Mouse (Mus musculus): Measurements from ENCODE around the gene Tpcn1. TPM values are rescaled to one million over a fixed set of nuclear protein-coding genes. Genes with fewer than 3 reads are reported as not detected.
A peak's percentile ranks its signal among the peaks of the same experiment; 100 is the strongest.

The Tpcn1 gene
- 21.0 and 22.3 TPM in 2 replicates for polyA plus RNA-seq (2015; fragmentation: Nextera tagmentation; extraction: Ambion mirVana)

DNA sequence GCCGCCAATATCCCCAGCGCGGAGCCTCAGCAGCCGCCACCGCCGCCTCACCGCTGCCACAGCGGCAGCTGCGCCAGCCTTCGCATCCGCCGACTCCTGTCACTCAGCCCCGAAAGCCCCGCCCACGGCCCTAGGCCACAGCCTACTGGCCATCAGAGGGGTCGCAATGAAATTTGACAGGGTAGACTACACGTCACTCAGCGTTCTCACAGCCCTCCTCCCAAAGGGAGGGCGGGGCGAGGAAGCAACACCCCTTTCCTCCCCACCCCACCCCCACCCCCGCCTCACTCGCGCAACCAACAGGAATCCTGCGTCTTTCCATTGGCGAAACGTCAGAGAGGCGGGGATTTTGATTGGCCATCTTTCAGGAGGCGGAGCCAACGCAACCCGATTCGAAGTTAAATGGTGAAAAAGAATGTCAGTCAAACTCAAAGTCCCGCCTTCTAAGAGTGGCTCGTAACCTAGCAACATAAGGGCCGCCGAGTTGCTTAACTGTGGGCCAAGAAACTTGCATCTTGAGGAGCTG lies at the start of gene Tpcn1, which contains the start of gene Iqcd:
TSS of gene Tpcn1 (minus strand) at position 105 of the 526 bp plus-strand sequence.
TSS of gene Iqcd (plus strand) at position 448 of the 526 bp plus-strand sequence.
- no peaks in the 10 kb centered on the region for H3K9me3 ChIP-seq
- H3K9ac ChIP-seq, result peak within 1 kb of the TSS; percentile 88
- peak; percentile 92 for ATAC-seq (ENCODE audit: insufficient number of reproducible peaks, insufficient read depth, low FRiP score, low TSS enrichment, low read depth)
- H3K4me1 ChIP-seq, result peaks cover 33% of the 10 kb centered on the region
- 0% methylated on average over 35 of the region's 35 CpGs for WGBS
- peak within 1 kb of the TSS; percentile 98 for H3K4me2 ChIP-seq
- peak within 1 kb of the TSS; percentile 73 for H3K27ac ChIP-seq
- no peaks in the 10 kb centered on the region for H3K27me3 ChIP-seq
- H3K4me3 ChIP-seq, result peak within 1 kb of the TSS; percentile 84
- peaks cover 12% of the 10 kb centered on the region for H3K36me3 ChIP-seq

DNA sequence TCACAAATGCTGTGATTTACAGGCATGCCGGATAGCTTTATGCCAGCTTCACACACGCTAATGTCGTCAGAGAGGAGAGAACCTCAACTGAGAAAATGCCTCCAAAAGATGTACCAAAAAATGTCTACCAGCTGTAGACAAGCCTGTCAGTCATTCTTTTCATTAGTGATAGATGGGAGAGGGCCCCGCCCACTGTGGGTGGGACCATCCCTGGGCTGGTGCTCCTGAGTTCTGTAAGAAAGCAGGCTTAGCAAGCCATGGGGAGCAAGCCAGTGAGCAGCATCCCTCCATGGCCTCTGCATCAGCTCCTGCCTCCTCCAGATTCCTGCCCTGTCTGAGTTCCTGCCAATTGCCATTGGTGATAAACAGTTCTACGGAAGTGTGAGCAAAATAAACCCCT lies 47.2 kb upstream of the Tpcn1 start:
- Histone ChIP-seq H3K4me1 (no peaks in the 10 kb centered on the region), H3K27me3 (peaks cover 20% of the 10 kb centered on the region), H3K4me2 (no peak overlapping the region), H3K9ac (no peak overlapping the region), H3K27ac (no peak overlapping the region), H3K36me3 (no peaks in the 10 kb centered on the region), H3K4me3 (no peak overlapping the region), H3K9me3 (peaks cover 4% of the 10 kb centered on the region)
- 83% methylated on average over 5 of the region's 5 CpGs for WGBS
- ATAC-seq (ENCODE audit: insufficient number of reproducible peaks, insufficient read depth, low FRiP score, low TSS enrichment, low read depth), result no peak

DNA sequence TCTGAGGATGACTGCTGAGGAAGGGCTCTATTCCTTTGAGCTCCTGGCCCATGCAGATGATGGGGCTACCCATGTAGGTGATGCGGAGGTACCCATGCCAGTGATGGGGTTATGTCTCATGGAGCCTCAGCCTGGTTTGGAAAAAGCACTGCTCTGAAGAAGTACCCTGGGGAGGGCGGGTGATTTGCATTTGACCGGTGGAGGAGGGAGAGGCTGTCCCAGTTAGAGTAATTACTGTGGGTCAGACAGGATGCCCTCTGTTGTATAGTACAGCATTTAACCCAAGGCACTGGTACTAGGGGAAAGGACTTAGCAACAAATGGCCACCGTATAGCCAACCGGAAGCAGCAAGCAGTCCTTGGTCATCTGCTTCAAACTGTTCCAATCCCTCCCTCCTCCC lies 46.4 kb upstream of the Tpcn1 start:
- Histone ChIP-seq H3K9me3 (peaks cover 4% of the 10 kb centered on the region), H3K27me3 (peaks cover 28% of the 10 kb centered on the region), H3K9ac (no peak overlapping the region), H3K4me2 (no peak overlapping the region), H3K4me3 (no peak overlapping the region), H3K36me3 (no peaks in the 10 kb centered on the region), H3K27ac (no peak overlapping the region), H3K4me1 (no peaks in the 10 kb centered on the region)
- ATAC-seq (ENCODE audit: insufficient number of reproducible peaks, insufficient read depth, low FRiP score, low TSS enrichment, low read depth), result no peak
- 36% methylated on average over 5 of the region's 5 CpGs for WGBS

DNA sequence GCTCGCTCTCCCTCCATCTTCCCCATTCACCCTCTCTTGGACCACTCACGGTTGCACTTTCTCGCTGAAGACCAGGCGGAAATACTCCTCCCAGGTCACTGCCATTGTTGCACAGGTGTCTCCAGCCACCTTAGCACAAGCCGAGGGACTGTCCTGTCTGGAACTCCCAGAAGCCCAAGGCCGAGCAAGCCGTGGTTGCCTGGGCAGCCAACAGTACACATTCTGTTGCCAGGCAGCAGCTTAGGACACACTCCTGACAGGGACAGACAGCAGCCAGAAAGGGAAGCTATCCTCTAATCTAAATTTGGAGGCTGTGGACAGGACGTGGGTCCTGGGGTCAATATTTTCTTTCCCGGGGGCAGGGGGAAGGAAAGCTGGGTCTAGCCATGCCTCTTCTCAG lies 45.7 kb upstream of the Tpcn1 start, which contains the start of gene Cfap73:
TSS of gene Cfap73 (minus strand) at position 105 of the 400 bp plus-strand sequence.
- H3K4me1 ChIP-seq, result no peaks in the 10 kb centered on the region
- H3K36me3 ChIP-seq, result 0 out of 2 replicates have a peak, but pooled peaks cover 1% of the 10 kb centered on the region
- WGBS, result 59% methylated on average over 9 of the region's 9 CpGs
- no peak for ATAC-seq (ENCODE audit: insufficient number of reproducible peaks, insufficient read depth, low FRiP score, low TSS enrichment, low read depth)
- H3K4me3 ChIP-seq, result no peak within 1 kb of the TSS
- H3K27ac ChIP-seq, result no peak within 1 kb of the TSS
- H3K4me2 ChIP-seq, result no peak within 1 kb of the TSS
- peaks cover 4% of the 10 kb centered on the region for H3K9me3 ChIP-seq
- no peak within 1 kb of the TSS for H3K9ac ChIP-seq
- peaks cover 35% of the 10 kb centered on the region for H3K27me3 ChIP-seq

DNA sequence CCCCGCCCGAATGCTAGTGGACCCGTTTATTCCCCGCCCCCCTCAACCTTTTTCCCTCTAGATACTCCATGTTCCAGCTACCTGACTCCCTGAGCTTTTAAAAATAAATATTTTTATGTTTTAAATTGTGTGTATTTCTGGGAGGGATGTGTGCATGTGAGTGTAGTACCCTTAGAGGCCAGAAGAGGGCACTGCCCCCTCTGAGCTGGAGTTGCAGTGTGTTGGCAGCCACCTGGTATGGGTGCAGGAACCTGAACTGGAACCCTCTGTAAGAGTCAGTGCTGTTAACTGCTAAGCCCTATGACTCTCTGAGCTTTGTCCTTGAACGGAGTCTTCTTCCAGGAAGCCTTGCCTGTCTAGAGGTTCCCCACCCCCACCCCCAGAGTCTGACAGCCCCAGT lies 43.4 kb upstream of the Tpcn1 start:
- 90% methylated on average over 5 of the region's 5 CpGs for WGBS
- peaks cover 17% of the 10 kb centered on the region for H3K36me3 ChIP-seq
- no peak overlapping the region for H3K4me2 ChIP-seq
- H3K4me1 ChIP-seq, result peaks cover 6% of the 10 kb centered on the region; the same call in 1 of the 2 replicates
- no peak overlapping the region for H3K4me3 ChIP-seq
- H3K9me3 ChIP-seq, result peaks cover 4% of the 10 kb centered on the region
- ATAC-seq (ENCODE audit: insufficient number of reproducible peaks, insufficient read depth, low FRiP score, low TSS enrichment, low read depth), result no peak
- peaks cover 37% of the 10 kb centered on the region for H3K27me3 ChIP-seq
- no peak overlapping the region for H3K9ac ChIP-seq
- H3K27ac ChIP-seq, result no peak overlapping the region

DNA sequence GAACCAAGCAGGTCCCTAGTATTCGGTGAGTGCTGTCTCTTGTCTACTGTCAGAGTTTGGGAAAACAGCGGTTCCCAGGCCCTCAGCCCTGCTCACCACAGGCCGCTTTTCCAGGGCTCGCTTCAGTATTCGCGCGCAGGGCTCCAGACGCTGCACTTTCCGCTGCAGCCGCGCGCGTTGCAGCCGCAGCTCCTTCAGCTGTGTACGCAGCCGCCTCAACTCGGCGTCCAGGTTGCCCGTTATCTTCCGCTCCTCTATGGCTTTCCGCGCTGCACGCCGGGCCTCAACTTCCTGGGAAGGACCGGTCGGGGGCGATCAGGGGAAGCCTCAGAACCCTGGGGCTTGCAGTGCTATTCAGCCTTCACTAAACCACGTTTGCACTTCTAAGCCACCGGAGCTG lies 42.7 kb upstream of the Tpcn1 start:
- no peak overlapping the region for H3K27ac ChIP-seq
- peak overlapping the region; percentile 28 for H3K4me3 ChIP-seq
- ATAC-seq (ENCODE audit: insufficient number of reproducible peaks, insufficient read depth, low FRiP score, low TSS enrichment, low read depth), result no peak

DNA sequence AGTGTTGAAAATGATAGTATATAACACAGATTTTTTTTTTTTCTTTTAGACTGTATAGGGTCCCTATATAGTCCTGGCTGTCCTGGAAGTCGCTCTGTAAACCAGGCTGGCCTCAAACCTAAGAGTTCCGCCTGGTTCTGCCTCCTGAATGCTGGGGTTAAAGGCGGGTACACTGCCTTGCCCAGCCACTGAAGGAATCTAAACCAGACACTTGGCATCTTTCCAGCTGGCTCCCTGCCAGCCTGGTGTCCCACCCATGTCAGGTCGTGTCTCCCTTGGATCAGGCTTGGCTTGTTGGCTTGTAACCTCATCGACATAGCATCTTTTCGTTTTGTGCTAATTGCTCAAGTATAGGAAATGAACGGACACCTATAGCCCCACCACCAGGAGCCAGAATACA lies 40.2 kb upstream of the Tpcn1 start:
- H3K4me3 ChIP-seq, result no peak overlapping the region
- no peak for ATAC-seq (ENCODE audit: insufficient number of reproducible peaks, insufficient read depth, low FRiP score, low TSS enrichment, low read depth)
- peaks cover 34% of the 10 kb centered on the region for H3K27me3 ChIP-seq
- H3K4me2 ChIP-seq, result no peak overlapping the region
- 55% methylated on average over 7 of the region's 7 CpGs for WGBS
- peaks cover 6% of the 10 kb centered on the region; the same call in 1 of the 2 replicates for H3K4me1 ChIP-seq
- no peak overlapping the region for H3K9ac ChIP-seq
- peaks cover 4% of the 10 kb centered on the region for H3K9me3 ChIP-seq
- H3K36me3 ChIP-seq, result peaks cover 50% of the 10 kb centered on the region
- H3K27ac ChIP-seq, result no peak overlapping the region

More for the DNA sequence above, 42.7 kb upstream of the Tpcn1 start:
- Histone ChIP-seq H3K36me3 (peaks cover 25% of the 10 kb centered on the region), H3K9ac (peak overlapping the region; percentile 58; the same call in 1 of the 2 replicates), H3K27me3 (peaks cover 37% of the 10 kb centered on the region), H3K4me2 (peak overlapping the region; percentile 54), H3K9me3 (peaks cover 4% of the 10 kb centered on the region), H3K4me1 (peaks cover 6% of the 10 kb centered on the region; the same call in 1 of the 2 replicates)
- WGBS, result 5% methylated on average over 29 of the region's 29 CpGs

DNA sequence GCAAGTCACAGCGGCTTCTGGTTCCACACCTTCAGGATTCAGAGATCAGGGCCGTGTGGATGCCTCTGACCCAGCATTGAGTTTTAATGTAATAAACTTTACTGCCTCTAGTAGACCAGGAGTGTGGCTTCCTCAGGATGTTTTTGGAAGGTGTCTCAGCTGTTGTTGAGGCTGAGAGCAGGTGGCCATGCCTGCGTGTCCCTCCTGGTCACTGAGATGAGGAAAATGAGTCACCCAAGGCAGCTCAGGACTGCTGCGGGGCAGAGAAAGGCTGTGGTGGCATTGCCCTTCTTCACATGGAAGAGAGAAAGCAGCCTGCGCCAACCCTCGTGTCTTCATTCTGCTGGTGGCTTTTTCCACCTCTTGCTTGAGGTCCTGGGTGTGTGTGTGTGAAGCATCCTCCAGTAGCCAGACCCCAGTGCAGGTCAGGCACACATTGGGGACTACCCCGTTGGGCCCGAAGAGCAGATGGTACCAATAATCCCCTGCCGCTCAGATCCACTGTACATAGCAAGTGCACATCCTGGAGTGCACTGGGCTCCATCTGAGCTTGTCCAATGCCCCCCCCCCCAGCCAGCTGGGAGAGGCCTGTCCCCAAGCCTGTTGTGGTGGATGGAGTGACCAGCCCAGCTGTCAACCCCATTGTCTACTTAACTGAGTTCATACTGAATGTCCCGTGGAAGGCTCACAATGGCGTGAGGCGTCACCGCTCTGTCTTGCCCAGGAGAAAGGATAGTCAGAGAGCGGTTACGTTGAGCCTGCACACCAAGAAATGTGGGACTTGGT lies 39.2 kb upstream of the Tpcn1 start:
- no peak overlapping the region for H3K4me2 ChIP-seq
- peaks cover 6% of the 10 kb centered on the region; the same call in 1 of the 2 replicates for H3K4me1 ChIP-seq
- no peak overlapping the region for H3K27ac ChIP-seq
- H3K9ac ChIP-seq, result no peak overlapping the region
- peaks cover 58% of the 10 kb centered on the region for H3K36me3 ChIP-seq
- H3K9me3 ChIP-seq, result peaks cover 4% of the 10 kb centered on the region
- 86% methylated on average over 15 of the region's 15 CpGs for WGBS
- H3K27me3 ChIP-seq, result peaks cover 30% of the 10 kb centered on the region
- no peak overlapping the region for H3K4me3 ChIP-seq
- no peak for ATAC-seq (ENCODE audit: insufficient number of reproducible peaks, insufficient read depth, low FRiP score, low TSS enrichment, low read depth)

DNA sequence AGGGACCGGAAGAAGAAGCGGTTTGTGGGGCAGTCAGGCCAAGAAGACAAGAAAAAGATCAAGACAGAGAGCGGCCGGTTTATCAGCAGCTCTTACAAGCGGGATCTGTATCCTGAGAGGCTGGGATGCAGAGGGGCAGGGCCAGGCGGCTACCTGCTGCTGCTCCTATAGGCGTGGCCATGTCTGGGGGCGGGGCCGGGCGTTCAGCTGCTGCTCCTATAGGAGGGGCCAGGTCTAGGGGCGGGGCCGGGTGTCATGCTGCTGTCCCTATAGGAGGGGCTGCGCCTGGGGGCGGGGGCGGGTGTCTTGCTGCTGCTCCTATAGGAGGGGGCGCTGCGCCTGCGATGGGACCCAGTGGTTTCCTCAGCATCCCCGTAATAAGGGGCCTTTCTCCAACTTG lies 37.9 kb upstream of the Tpcn1 start:
- Histone ChIP-seq H3K9ac (no peak overlapping the region), H3K36me3 (peaks cover 69% of the 10 kb centered on the region), H3K4me3 (no peak overlapping the region), H3K9me3 (no peaks in the 10 kb centered on the region), H3K4me2 (no peak overlapping the region), H3K4me1 (peaks cover 18% of the 10 kb centered on the region), H3K27me3 (peaks cover 24% of the 10 kb centered on the region), H3K27ac (no peak overlapping the region)
- ATAC-seq (ENCODE audit: insufficient number of reproducible peaks, insufficient read depth, low FRiP score, low TSS enrichment, low read depth), result no peak; the same call in 1 of the 2 replicates
- WGBS, result 26% methylated on average over 19 of the region's 19 CpGs

DNA sequence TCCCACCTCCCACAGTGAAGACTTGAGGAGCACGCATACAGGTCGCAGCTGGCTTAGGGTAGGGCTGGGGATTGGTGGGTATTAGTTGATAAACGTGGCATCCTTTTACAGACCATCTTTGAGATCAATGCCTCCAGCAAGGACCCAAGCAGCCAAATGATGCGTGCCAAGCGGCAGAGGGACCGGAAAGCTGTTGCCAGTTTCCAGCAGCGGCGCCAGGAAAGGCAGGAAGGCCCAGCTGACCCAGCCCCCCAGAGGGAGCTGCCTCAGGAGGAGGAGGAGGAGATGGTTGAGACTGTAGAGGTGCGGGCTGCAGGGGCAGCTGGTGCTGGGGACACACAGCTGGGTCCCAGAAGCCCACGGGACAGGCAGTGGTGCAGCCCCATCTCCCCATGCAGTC lies 36.0 kb upstream of the Tpcn1 start:
- Histone ChIP-seq H3K4me3 (no peak overlapping the region), H3K27me3 (peaks cover 5% of the 10 kb centered on the region; the same call in 1 of the 2 replicates), H3K36me3 (peaks cover 89% of the 10 kb centered on the region), H3K27ac (no peak overlapping the region), H3K4me2 (no peak overlapping the region), H3K9me3 (no peaks in the 10 kb centered on the region), H3K9ac (no peak overlapping the region), H3K4me1 (peaks cover 18% of the 10 kb centered on the region)
- WGBS, result 94% methylated on average over 10 of the region's 10 CpGs
- no peak for ATAC-seq (ENCODE audit: insufficient number of reproducible peaks, insufficient read depth, low FRiP score, low TSS enrichment, low read depth)

DNA sequence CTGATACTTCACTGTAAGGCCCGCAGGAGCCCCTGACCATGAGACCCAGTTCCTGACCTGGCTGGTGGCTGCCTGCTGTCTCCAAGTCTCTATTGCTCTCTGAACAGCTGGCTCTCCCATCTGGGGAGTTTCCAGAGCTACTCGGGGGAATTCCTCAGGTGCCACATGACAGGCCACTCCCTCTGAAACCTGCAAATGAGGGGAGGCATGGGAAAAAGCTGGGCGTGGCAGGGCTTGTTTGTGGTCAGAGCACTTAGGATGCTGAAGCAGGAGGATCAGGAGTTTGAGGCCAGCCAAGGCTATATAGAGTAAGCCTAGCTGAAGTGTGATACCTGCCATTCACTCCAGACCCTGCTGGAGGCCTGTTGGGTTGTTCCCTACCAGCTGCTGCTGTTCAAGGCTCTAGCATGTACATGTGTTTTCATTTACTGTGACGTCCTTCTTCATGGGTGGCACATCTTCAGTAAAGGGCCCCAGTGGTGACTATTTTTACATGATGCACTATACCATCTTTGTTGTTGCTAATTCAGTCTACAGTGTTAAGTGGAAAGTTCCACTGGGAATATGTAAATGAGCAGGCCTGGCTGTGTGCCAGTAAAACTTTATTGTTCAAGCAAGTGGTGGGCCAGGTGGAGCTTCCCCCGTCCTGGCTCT lies 33.9 kb upstream of the Tpcn1 start:
- no peaks in the 10 kb centered on the region for H3K9me3 ChIP-seq
- no peak overlapping the region for H3K4me2 ChIP-seq
- no peaks in the 10 kb centered on the region for H3K27me3 ChIP-seq
- H3K4me3 ChIP-seq, result no peak overlapping the region
- no peak overlapping the region for H3K9ac ChIP-seq
- ATAC-seq (ENCODE audit: insufficient number of reproducible peaks, insufficient read depth, low FRiP score, low TSS enrichment, low read depth), result no peak
- H3K27ac ChIP-seq, result peak overlapping the region; percentile 4; the same call in 1 of the 2 replicates
- peaks cover 96% of the 10 kb centered on the region for H3K36me3 ChIP-seq
- peaks cover 13% of the 10 kb centered on the region for H3K4me1 ChIP-seq
- 59% methylated on average over 5 of the region's 5 CpGs for WGBS
